Mouse (Mus musculus) lung, embryonic 16.5 days (tissue): ENCODE results near the gene Ccnb1. TPM values are rescaled to one million over a fixed set of nuclear protein-coding genes. Genes with fewer than 3 reads are reported as not detected.

ENCODE experiments used
- ATAC-seq: fragments of 200-750 bp; cut with Nextera tagmentation; 2 replicates; pipeline ENCODE4 v1.8.0; 2017; ENCODE audit warnings: low read depth, mild to moderate bottlenecking, moderate library complexity
- H3K27ac ChIP-seq: fragments of 300-500 bp; sonication (generic); 2 replicates; pipeline ENCODE4 v1.5.1; 2014; ENCODE audit warnings: mild to moderate bottlenecking, control low read depth, low read length
- H3K27me3 ChIP-seq: fragments of 300-500 bp; sonication (generic); 2 replicates; pipeline ENCODE4 v1.6.1; 2014; ENCODE audit warnings: low read depth, low read length, mixed read lengths; ENCODE audit not compliant: control insufficient read depth, insufficient read depth
- H3K36me3 ChIP-seq: fragments of 300-500 bp; sonication (generic); 2 replicates; pipeline ENCODE4 v1.6.1; 2014; ENCODE audit warnings: low read length; ENCODE audit not compliant: control insufficient read depth, insufficient read depth
- H3K4me1 ChIP-seq: fragments of 300-500 bp; sonication (generic); replicated peaks from 2 replicates; pipeline ENCODE4 v1.6.1; 2014; ENCODE audit warnings: low read length, mixed read lengths; ENCODE audit not compliant: control insufficient read depth, insufficient read depth
- H3K4me2 ChIP-seq: fragments of 300-500 bp; sonication (generic); 2 replicates; pipeline ENCODE4 v1.6.1; 2014; ENCODE audit warnings: low read depth, low read length, control low read depth
- H3K4me3 ChIP-seq: fragments of 300-500 bp; sonication (generic); 2 replicates; pipeline ENCODE4 v1.5.1; 2014; ENCODE audit warnings: mild to moderate bottlenecking, low read length, control low read depth
- H3K9ac ChIP-seq: fragments of 300-500 bp; sonication (generic); 2 replicates; pipeline ENCODE4 v1.6.1; 2014; ENCODE audit warnings: low read length, control low read depth
- H3K9me3 ChIP-seq: fragments of 300-500 bp; sonication (generic); 2 replicates; pipeline ENCODE4 v1.6.1; 2016; ENCODE audit warnings: low read length; ENCODE audit not compliant: control insufficient read depth
- WGBS: fragments of 180-500 bp; shearing (Covaris S2); extraction: QIAGEN DNeasy Blood & Tissue Kit; methylation state at CpG from one replicate; pipeline ENCODE4 v1.1.7; 2014; 5-methylcytosine and 5-hydroxymethylcytosine counted together
- polyA plus RNA-seq: library from polyadenylated mRNA; unstranded; fragments of >200 nt; fragmentation: Nextera tagmentation; extraction: Ambion mirVana; gene quantifications from 2 replicates; pipeline ENCODE4 v1.2.1, GENCODE M21; 2015

Ccnb1 gene
- polyA plus RNA-seq, 1 experiment from 2014 or later = 277 TPM

DNA sequence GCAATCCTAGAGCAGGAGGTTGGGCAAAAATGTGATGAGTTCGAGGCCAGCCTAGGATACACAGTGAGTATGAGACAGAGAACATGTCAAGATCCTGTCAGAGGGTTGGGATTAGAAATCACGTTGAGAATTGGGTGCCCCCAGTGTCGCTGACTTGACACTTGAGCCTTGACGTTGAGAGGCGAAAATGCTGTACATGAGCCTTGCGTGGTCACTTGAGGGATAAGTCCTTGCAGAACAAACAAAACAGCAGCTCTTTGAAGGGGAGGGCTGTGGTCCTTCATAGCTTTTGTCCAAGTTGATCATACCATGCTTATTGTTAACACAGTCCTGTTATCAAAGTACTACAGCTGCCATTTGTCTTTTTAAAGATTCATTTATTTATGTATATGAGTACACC is 9.7 kb downstream of the Ccnb1 start:
- Histone ChIP-seq H3K4me1 (peaks cover 15% of the 10 kb centered on the region), H3K4me2 (no peak overlapping the region), H3K9ac (no peak overlapping the region), H3K9me3 (no peaks in the 10 kb centered on the region), H3K4me3 (no peak overlapping the region), H3K27me3 (no peaks in the 10 kb centered on the region), H3K36me3 (peaks cover 15% of the 10 kb centered on the region), H3K27ac (no peak overlapping the region)
- 41% methylated on average over 6 of the region's 6 CpGs for WGBS
- ATAC-seq = no peak

GRCm38 (mm10) chr13:100776056-100776419 is 10.3 kb downstream of the Ccnb1 start:
- WGBS = 8% methylated on average over 8 of the region's 8 CpGs
- peak overlapping the region; percentile 87 for H3K4me2 ChIP-seq
- peaks cover 12% of the 10 kb centered on the region for H3K36me3 ChIP-seq
- H3K27me3 ChIP-seq = no peaks in the 10 kb centered on the region
- ATAC-seq = 0 out of 2 replicates have a peak, but pooled peaks have one; percentile 6
- H3K27ac ChIP-seq = peak overlapping the region; percentile 63
- H3K9ac ChIP-seq = peak overlapping the region; percentile 85
- H3K4me3 ChIP-seq = peak overlapping the region; percentile 89
- H3K9me3 ChIP-seq = no peaks in the 10 kb centered on the region
- H3K4me1 ChIP-seq = peaks cover 15% of the 10 kb centered on the region

- H3K4me1 ChIP-seq = peaks cover 15% of the 10 kb centered on the region
- peaks cover 17% of the 10 kb centered on the region for H3K36me3 ChIP-seq
- peak within 1 kb of the TSS; percentile 87 for H3K4me2 ChIP-seq
- no peaks in the 10 kb centered on the region for H3K9me3 ChIP-seq
- WGBS = under 1% methylated on average over 46 of the region's 46 CpGs
- no peaks in the 10 kb centered on the region for H3K27me3 ChIP-seq
- H3K27ac ChIP-seq = peak within 1 kb of the TSS; percentile 63
- H3K9ac ChIP-seq = peak within 1 kb of the TSS; percentile 85
- peak within 1 kb of the TSS; percentile 89 for H3K4me3 ChIP-seq
- peak; percentile 95 for ATAC-seq
Measured at GRCm38 (mm10) chr13:100775252-100776055, 10.9 kb downstream of the Ccnb1 start, which contains the start of gene Cenph. Gene Cenph, minus strand, starts transcription at chr13:100775899.

- no peak overlapping the region for H3K27ac ChIP-seq
- H3K27me3 ChIP-seq = no peaks in the 10 kb centered on the region
- H3K9ac ChIP-seq = peak overlapping the region; percentile 85
- H3K4me3 ChIP-seq = peak overlapping the region; percentile 89
- H3K4me2 ChIP-seq = peak overlapping the region; percentile 87
- no peak for ATAC-seq
- peaks cover 17% of the 10 kb centered on the region for H3K36me3 ChIP-seq
- peaks cover 15% of the 10 kb centered on the region for H3K4me1 ChIP-seq
- H3K9me3 ChIP-seq = no peaks in the 10 kb centered on the region
Measured at GRCm38 (mm10) chr13:100774704-100775103, 11.7 kb downstream of the Ccnb1 start.

DNA sequence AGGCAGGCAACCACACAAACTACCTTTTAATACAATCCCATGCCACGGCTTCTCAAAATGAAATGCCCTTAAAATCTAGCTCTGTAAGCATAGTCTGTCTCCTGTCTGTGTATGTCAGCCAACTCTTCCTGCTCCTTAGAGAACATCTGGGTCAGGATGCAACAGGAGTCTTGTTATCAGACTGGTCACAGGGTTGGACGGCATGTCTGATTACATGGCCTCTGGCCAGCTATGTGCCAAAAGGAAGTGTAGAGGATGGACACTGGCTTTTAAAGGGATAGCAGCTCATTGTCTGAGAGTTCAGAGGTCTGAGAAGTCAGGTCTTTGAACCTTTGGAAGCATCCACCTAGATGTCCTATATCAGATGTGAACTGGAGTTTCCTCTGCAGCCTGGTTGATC is 31.0 kb downstream of the Ccnb1 start:
- no peak for ATAC-seq
- no peaks in the 10 kb centered on the region for H3K4me1 ChIP-seq
- H3K36me3 ChIP-seq = peaks cover 11% of the 10 kb centered on the region
- no peaks in the 10 kb centered on the region for H3K9me3 ChIP-seq
- no peak overlapping the region for H3K9ac ChIP-seq
- no peak overlapping the region for H3K4me3 ChIP-seq
- no peaks in the 10 kb centered on the region for H3K27me3 ChIP-seq
- WGBS = 66% methylated on average over 2 of the region's 2 CpGs
- H3K27ac ChIP-seq = no peak overlapping the region
- H3K4me2 ChIP-seq = no peak overlapping the region

GRCm38 (mm10) chr13:100754186-100754585 is 32.2 kb downstream of the Ccnb1 start:
- Histone ChIP-seq H3K4me2 (no peak overlapping the region), H3K4me3 (no peak overlapping the region), H3K9me3 (no peaks in the 10 kb centered on the region), H3K27me3 (no peaks in the 10 kb centered on the region), H3K27ac (no peak overlapping the region), H3K36me3 (peaks cover under 1% of the 10 kb centered on the region; the same call in 1 of the 2 replicates), H3K4me1 (no peaks in the 10 kb centered on the region), H3K9ac (no peak overlapping the region)
- no peak for ATAC-seq
- WGBS = 68% methylated on average over 4 of the region's 4 CpGs

- H3K27me3 ChIP-seq = no peaks in the 10 kb centered on the region
- no peak overlapping the region for H3K27ac ChIP-seq
- no peak overlapping the region for H3K4me2 ChIP-seq
- no peak overlapping the region for H3K4me3 ChIP-seq
- no peaks in the 10 kb centered on the region for H3K9me3 ChIP-seq
- ATAC-seq = no peak
- no peaks in the 10 kb centered on the region for H3K4me1 ChIP-seq
- no peak overlapping the region for H3K9ac ChIP-seq
- no peaks in the 10 kb centered on the region for H3K36me3 ChIP-seq
- WGBS = 73% methylated on average over 6 of the region's 6 CpGs
Measured at GRCm38 (mm10) chr13:100753011-100753410, 33.4 kb downstream of the Ccnb1 start.

GRCm38 (mm10) chr13:100752529-100752928 is 33.8 kb downstream of the Ccnb1 start:
- no peaks in the 10 kb centered on the region for H3K9me3 ChIP-seq
- H3K36me3 ChIP-seq = no peaks in the 10 kb centered on the region
- no peaks in the 10 kb centered on the region for H3K27me3 ChIP-seq
- H3K4me1 ChIP-seq = no peaks in the 10 kb centered on the region
- no peak overlapping the region for H3K27ac ChIP-seq
- no peak overlapping the region for H3K4me3 ChIP-seq
- H3K4me2 ChIP-seq = no peak overlapping the region
- H3K9ac ChIP-seq = no peak overlapping the region
- ATAC-seq = no peak
- 87% methylated on average over 8 of the region's 8 CpGs for WGBS

DNA sequence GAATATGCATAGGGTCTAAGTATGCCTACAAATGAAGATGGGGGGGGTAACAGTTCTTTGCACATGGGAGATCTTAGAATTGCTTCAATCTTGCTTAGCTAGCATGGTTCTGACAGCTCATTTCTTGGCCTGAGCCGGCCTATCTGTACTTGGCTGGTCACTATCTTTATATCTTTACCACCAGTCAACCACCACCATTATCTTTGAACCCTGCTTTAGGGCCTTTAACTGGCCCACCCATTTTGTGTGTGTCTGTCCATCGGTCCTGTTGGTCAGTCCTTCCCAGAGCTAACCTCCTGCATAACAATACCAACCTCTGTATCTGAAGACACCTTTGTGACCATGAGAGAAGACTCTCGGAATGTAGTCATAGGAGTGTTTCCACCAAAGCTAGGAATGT is 35.0 kb downstream of the Ccnb1 start:
- no peak overlapping the region for H3K4me2 ChIP-seq
- H3K36me3 ChIP-seq = no peaks in the 10 kb centered on the region
- no peaks in the 10 kb centered on the region for H3K27me3 ChIP-seq
- no peaks in the 10 kb centered on the region for H3K9me3 ChIP-seq
- H3K9ac ChIP-seq = no peak overlapping the region
- no peaks in the 10 kb centered on the region for H3K4me1 ChIP-seq
- no peak overlapping the region for H3K4me3 ChIP-seq
- no peak for ATAC-seq
- no peak overlapping the region for H3K27ac ChIP-seq
- 80% methylated on average over 3 of the region's 3 CpGs for WGBS
